Mouse (Mus musculus) R1 (cell line): Measurements from ENCODE around the gene Ifi47.
"Not testable (repeated sequence)": the region's sequence is repeated elsewhere in the genome, so short reads cannot be mapped to it uniquely, and the experiment has no call there.

Source experiments
- DNase-seq: peaks from one replicate; pipeline ENCODE4 v3.0.0-alpha.2; 2018; ENCODE audit warnings: low read depth, low spot score

Gene Ifi47

GRCm38 (mm10) chr11:49076001-49076757, at the start of gene Ifi47:
TSS of gene Ifi47 (plus strand) at chr11:49076587.
- DNase-seq: not testable (repeated sequence)

DNA sequence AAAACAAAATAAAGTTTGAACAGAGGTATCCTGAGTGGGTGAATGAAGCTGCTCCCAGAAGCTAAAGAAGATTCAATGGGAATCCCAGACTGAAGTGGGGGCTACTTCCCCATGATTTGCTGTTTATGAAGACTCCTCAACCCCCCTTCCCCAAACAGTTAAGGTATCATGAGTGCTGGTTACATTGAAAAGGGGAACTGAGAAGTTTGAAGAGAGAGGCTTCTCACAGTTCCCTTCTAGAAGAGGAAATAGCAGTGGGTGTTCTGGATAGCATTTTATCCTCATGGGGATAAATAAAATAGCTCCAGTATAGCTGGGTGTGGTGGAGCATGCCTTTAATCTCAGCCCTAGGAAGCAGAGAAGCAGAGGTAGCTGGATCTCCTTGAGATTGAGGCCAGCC, 26.3 kb upstream of the Ifi47 start:
- not testable (repeated sequence) for DNase-seq

DNA sequence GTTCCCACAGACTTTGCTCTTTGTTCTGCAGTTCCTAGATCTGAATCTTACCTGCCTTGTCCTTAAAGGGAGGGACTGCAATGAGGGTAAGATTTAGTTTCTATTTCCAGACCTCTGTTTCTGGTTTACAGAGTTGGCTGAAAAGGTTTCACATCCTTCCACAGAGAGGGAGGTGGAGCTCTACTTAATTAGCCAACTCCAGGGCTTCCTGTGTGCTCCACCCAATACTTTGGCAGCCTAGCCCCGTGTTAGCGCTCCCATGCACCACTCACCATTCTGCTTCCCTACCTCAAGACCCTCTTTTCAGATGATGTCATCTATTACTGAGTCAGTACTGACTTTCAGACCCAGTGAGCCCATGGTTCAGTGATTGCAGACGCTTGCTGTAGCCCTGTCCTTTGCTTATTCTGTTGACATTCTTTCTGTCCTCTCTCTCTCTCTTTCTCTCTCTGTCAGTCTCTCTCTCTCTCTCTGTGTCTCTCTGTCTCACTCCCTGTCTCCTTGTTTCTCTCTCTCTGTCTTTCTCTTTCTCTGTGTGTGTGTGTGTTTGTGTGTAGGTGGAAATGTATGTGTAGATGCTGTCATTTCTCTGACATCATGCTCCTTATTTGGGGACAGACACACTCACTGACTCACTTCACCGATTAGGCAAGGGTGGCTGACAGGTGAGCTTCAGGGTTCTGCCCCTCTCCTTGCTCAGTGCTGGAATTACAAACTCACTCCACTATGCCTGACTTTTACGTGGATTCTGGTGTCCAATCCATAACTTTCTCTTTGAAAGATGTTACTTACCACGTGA, 25.1 kb upstream of the Ifi47 start, which contains the start of gene 9930111J21Rik2:
Gene 9930111J21Rik2 (minus strand): TSS at position 150 of the 799 bp plus-strand sequence.
- DNase-seq: not testable (repeated sequence)

GRCm38 (mm10) chr11:49051894-49052293, 24.5 kb upstream of the Ifi47 start:
- DNase-seq: not testable (repeated sequence)

DNA sequence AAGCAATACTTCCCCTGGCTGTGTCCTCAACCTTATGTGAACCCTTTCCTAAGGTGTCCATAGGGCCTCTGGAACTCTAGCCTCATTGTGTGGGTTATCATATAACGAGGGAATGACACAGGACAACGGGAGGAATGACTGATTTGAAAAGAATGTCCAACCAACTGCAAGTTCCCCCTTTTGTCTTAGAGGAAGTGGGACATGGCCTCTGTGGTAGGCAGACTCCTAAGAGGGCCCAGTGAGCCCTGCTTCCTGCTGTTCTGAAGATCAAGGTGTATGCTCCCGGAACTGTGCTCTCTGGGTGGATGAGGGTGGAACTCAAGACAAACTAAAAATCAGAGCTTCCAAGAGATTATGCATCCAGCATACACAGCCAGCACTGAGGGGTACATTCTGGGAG, 16.3 kb upstream of the Ifi47 start:
- not testable (repeated sequence) for DNase-seq

GRCm38 (mm10) chr11:49061865-49062264, 14.5 kb upstream of the Ifi47 start:
- DNase-seq: not testable (repeated sequence)

DNA sequence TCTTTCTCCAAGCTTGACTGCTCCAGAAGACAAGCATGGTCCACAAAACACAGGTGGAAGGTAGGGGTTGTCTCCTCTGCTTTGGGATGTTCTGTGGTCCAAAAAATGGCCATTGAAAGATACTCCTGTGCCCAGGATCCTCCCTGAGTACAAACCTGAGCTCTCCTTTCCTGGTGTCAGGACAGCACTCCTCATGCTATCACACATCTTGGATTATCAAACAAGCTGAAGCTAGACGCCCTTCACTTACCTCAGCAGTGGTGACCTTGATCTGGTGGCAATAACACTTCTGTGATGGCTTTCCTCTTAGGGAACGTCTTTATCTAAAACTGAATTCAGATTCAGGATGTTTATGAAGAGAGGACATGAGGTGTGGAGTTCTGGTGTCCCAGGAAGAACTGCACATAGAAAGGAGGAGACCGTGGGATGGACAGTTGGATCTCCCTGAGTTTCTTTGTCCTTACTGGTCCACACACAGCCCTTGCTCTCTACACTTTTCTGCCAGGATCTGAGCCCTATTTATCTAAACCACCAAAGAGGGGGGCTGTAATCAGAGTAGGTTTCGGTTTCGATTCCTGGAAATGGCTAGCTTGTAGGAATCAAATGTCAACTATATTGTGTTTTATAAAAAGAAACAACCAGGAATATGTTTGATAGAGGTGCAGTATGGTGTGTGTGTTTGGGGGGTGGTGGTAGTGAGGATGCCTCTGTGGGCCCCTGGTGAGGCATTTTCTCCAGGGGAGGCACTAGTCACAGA, 12.5 kb upstream of the Ifi47 start, which contains the start of gene Tgtp2:
Gene Tgtp2 (minus strand): TSS at position 494 of the 757 bp plus-strand sequence.
- not testable (repeated sequence) for DNase-seq

GRCm38 (mm10) chr11:49068358-49068757, 8.0 kb upstream of the Ifi47 start:
- no peak for DNase-seq

DNA sequence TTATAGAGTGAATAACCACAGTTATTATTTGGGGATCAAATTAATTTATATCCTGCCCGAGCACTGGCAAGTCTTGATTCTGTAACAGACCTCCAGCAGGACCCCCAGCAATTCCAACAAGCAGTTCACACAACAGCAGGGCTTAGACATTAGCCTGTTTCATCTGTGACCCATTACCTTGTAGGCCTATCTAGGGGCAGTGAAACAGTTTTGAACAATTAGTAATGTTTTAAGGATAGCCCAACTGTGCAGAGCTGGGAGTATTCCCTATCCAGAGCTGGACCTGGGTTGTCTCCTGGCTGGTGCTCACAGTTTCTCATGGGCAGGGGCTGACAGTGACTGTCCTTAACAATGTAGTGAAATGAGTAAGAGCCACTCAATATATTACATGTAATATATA, 625 bp downstream of the Ifi47 start:
- DNase-seq: no peak

DNA sequence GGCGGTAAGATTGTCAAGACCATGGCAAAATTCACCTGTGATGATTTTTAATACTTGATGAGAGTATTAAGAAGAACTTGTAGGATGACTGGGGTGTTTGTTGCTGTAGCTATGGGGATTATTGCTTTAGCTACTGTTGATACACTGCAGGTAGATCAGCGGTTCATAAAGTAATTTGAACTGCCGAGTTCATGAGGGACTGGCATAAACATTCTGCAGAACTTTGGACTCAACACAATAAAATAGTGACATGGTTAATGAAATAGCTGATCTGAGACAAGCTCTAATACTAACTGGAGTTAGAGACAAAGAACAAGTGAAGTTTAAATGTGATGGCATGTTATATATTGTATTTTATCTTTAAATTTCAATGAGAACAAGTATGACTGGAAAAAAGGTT, 2.3 kb downstream of the Ifi47 start:
- no peak for DNase-seq

GRCm38 (mm10) chr11:49080636-49081035, 4.2 kb downstream of the Ifi47 start:
- DNase-seq: no peak

GRCm38 (mm10) chr11:49081356-49081755, 5.0 kb downstream of the Ifi47 start:
- no peak for DNase-seq

DNA sequence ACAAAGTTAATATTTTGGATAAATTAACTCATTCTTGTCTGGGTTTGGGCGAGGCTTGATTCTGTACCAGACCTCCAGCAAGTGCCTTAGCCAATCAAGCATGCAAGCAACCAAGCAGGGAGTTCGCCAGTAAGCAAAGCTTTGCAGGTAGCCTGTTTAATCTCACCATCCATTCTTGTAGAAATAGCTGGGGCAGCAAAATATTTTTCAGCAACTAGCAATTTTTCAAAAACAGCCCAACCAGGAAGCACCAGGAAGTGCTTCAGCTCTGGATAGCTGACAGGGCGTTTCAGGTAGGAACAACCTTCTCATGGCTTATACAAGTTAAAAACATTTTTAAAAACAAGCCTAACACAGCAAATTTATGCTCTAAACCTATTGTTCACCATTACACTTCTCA, 5.5 kb downstream of the Ifi47 start:
- DNase-seq: no peak

DNA sequence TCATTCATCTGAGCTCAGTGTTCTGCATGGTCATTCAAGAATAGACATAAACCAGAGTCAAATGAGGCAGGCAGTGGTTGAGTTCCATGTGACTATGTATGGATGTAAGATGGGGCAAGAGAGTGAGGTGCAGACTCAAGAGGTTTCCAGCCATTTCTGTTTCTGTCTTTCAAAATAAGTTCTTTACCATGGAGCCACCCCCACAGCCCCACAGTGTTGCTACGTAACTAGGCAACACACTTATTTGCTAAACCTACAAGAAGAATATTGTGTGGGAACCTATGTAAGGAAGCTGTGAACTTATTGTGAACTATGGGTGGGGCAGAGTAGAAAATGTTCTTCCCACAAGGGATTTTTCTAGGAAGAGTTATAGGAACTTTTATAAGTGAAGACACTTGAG, 6.8 kb downstream of the Ifi47 start:
- DNase-seq: no peak

- no peak for DNase-seq
Measured at GRCm38 (mm10) chr11:49083808-49084207, 7.4 kb downstream of the Ifi47 start.

GRCm38 (mm10) chr11:49084385-49084784, 8.0 kb downstream of the Ifi47 start:
- no peak for DNase-seq

DNA sequence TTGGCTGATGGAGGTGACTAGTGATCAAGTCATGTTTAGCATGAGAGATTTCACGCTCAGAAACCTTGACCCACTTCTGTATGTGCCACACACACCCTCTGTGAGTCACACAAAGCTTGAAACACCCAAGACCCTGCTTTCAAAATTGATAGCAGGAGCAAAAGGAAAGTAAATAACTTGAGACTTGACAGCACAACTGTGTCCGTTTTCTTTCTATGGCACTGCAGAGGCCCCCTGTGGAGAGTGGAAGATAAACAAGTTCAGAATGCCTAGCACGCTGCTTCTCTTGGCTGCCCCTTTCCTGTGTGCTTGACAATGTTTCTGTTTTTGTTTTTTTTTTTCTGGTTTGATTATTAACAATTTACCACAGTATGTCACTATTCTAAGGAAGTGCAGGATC, 8.5 kb downstream of the Ifi47 start:
- no peak for DNase-seq

DNA sequence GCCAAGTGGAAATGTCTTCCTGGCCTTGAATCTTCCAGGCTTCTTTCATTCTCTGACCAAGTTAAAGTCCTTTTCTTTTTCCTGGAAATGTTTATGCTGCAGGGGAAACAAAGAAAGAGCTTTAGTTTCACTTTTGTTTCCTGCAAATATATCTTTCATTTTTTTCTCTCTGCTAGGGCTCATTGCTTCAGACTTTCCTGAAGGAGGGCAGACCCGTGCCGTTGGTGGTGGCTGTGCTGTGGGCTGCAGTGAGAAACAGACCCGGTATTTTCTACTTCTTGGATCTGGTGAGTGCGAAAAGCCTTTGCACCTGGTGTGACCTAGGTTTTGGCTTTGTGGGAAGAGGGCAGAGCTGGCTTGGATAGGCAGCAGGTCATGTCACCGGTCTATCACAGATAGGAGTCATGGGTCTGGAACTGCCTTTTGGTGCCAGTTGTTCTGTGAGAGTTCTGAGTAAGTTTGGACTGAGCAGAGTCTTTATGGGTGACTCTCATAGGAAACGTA, 10.5 kb downstream of the Ifi47 start:
- DNase-seq: no peak

DNA sequence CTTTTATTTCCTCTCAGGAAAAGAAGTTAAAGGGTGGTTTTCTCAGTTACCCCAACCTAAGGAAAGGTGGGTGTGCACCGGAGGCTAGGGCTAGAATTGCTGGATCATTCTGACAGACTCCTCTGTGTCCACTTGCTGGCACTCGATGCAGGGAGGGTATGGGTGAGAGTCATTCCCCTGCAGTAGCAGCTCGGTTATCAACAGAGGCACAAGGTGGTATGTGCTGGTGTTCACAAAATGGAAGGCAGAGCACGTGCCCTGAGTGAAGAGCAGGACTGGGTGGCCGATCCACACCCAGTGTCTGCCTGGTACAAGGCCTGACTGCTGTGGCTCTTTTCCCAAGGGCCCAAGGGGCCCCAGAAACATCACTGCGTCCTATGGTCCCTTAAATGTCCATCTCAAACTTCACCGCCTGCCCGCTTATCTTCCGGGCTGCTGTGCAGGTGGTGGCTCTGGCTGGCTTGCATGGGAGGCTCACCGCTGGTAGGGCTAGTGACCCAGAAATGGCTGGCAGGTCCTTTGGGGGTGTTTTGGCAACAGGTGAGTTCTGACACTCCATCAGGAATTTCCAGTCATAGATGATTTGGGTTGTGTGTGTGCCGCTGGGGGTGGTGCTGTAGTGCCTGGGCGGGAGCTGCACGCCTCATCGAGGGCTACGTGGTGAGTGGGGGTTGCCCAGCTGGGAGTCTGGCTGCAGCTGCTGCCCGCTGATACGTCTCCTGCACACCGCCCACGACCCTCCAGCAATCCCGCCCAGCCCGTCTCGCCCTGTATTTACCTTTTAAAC, 11.6 kb downstream of the Ifi47 start:
- DNase-seq: peak; percentile 17

- no peak for DNase-seq
Measured at GRCm38 (mm10) chr11:49088990-49089652, 12.7 kb downstream of the Ifi47 start.
